Mouse (Mus musculus): ENCODE results near the gene Hpse2. TPM values are rescaled to one million over a fixed set of nuclear protein-coding genes. Genes with fewer than 3 reads are reported as not detected.

The Hpse2 gene
- total RNA-seq, 2 experiments from 2014 or later: 0.09 TPM; not detected in 1

DNA sequence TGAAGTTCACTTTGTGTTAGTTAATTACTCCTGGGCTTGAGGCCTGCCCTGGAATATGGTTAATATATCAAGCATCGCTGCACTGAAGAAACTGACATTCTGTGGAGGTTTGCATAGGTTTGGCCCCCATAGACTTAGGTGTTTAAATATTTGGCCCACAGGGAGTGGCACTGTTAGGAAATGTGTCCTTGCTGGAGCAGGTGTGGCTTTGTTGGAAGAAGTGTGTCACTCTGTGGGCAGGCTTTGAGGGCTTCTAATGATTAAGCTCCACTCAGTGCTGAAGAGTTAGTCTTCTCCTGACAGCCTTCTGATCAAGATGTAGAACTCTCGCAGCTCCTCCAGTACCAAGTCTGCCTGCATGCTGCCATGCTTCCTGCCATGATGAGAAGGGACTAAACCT, 555.9 kb downstream of the Hpse2 start:
- DNase-seq (ENCODE audit: extremely low spot score in 1 of 2, low spot score in 2 of 2): no peak

DNA sequence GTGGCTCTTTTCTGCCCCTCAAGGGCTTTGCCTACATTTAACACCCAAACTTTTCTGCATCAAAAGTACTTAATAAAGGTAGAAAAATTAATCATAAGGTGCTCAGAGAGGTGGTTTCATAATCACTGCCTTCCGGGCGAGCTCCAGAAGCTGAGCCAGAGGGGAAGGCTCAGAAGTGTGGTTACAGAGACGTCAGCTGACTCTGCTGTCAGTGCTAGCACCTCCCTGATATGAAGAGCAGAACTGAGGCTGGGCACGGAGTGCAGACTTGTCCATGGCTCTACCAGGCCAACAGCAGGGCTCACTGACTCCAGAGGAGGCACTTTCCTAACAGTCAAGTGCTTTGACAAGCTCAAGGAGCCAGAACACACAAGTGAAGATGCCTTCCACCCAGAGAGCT, 559.0 kb downstream of the Hpse2 start:
- no peak for TF ChIP-seq CTCF (IDR thresholded peaks at IDR 0.05)
- intact Hi-C loops (cut with DNase I): no loop called here
- no peak for DNase-seq (ENCODE audit: extremely low spot score in 1 of 2, low spot score in 2 of 2)
- no peak overlapping the region for H3K27ac ChIP-seq
- no peak overlapping the region for H3K4me3 ChIP-seq

More for the DNA sequence above, 555.9 kb downstream of the Hpse2 start:
- Histone ChIP-seq H3K27ac (no peak overlapping the region), H3K4me3 (no peak overlapping the region)
- intact Hi-C loops (cut with DNase I): no loop called here
- TF ChIP-seq CTCF (IDR thresholded peaks at IDR 0.05): no peak

DNA sequence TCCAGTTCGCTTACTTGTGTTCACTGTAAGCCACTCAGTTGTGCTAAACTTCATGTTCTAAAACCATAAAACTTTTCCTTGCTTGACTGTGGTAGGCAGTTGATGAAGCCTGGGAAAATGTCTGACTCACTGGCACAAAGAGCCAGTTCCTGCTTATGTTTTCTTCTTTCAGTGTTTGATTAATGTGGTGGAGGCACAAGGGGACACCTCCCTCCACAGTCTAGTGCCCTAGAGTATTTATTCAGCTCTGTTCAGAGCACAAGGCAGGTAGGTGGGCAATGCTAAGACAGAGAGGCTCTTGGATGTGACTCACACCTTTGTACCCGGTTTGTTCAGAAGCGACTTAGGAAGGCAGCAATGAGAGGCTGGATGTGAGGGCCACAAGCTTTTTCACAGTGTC, 560.3 kb downstream of the Hpse2 start:
- TF ChIP-seq CTCF (IDR thresholded peaks at IDR 0.05): no peak
- intact Hi-C loops (cut with DNase I): no loop called here
- H3K27ac ChIP-seq: no peak overlapping the region
- no peak overlapping the region for H3K4me3 ChIP-seq
- no peak for DNase-seq (ENCODE audit: extremely low spot score in 1 of 2, low spot score in 2 of 2)

DNA sequence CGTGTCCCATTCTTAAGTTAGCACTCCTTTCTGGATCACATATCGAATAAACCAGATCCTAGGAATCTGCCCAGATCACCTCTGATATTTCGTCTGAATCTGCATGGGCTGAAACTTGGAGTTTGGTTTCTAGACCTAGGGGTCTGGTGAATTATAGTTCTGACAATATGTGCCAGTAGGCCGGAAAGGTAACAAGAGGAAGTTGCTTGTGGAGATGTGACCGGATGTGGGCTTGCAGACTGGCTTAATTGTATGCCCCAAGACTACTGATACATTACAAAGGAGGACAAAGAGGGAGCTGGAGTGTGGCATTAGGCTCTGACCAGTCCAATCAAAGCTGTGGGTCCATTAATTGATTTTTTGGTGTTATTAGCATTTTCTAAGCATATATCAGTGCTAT, 568.0 kb downstream of the Hpse2 start:
- H3K4me3 ChIP-seq: no peak overlapping the region
- no peak for TF ChIP-seq CTCF (IDR thresholded peaks at IDR 0.05)
- H3K27ac ChIP-seq: no peak overlapping the region
- DNase-seq (ENCODE audit: extremely low spot score in 1 of 2, low spot score in 2 of 2): no peak
- intact Hi-C loops (cut with DNase I): no loop called here

DNA sequence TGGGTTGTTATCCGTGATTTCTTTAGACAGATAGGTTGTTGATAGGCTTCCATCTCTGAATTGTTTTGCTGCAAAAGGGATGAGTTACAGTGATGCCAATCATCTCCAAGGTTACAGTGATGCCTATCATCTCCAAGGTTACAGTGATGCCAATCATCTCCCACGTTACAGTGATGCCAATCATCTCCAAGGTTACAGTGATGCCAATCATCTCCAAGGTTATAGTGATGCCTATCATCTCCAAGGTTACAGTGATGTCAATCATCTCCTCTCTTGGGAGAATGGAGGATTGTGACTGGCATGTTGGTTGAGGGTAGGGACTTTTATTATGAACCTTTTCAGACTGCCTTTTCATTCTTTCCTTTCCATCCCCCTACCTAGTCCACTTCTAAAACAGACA, 570.4 kb downstream of the Hpse2 start:
- TF ChIP-seq CTCF (IDR thresholded peaks at IDR 0.05): no peak
- no peak overlapping the region for H3K4me3 ChIP-seq
- no peak overlapping the region for H3K27ac ChIP-seq
- DNase-seq (ENCODE audit: extremely low spot score in 1 of 2, low spot score in 2 of 2): no peak
- intact Hi-C loops (cut with DNase I): no loop called here

DNA sequence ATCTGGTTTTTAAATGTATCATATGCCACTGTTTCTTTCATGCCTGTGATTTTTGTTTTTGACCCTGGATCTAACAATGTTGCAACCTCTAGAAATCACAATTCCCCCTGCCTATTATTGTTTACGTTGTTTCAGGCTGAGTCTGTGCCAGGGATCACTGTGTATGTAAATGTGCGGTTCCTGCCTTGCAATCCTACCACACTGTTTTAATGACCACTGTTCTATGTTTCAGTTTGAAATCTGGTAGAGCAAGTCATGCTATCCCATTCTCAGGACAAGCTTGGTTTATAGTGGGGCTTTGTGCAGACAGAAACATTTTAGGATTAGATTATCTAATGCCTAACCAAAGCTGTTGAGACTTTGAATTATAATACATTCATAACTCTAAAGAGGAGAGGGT, 571.9 kb downstream of the Hpse2 start:
- intact Hi-C loops (cut with DNase I): no loop called here

DNA sequence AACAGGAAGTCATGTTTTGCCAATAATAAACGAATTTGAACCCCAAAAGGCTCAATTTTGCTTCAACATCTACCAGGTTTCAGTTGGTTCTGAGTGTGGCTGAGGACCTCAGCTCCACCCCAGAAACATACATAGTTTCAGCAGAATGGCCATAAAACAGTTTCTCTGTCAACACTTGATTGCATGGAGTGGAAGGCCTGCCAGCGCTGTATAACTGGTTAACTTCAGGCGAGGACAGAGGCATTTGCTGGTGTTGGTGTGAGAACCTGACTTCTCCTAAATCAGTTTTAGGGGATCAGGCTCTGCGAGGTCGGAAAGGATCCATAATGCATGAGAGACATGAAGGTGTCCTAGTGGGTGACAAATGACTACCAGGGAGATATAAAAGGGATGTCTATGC, 578.0 kb downstream of the Hpse2 start:
- no peak for TF ChIP-seq CTCF (IDR thresholded peaks at IDR 0.05)
- intact Hi-C loops (cut with DNase I): no loop called here
- Histone ChIP-seq H3K27ac (no peak overlapping the region), H3K4me3 (no peak overlapping the region)
- DNase-seq (ENCODE audit: extremely low spot score in 1 of 2, low spot score in 2 of 2): no peak

More for the DNA sequence above, 571.9 kb downstream of the Hpse2 start:
- TF ChIP-seq CTCF (IDR thresholded peaks at IDR 0.05): no peak
- DNase-seq (ENCODE audit: extremely low spot score in 1 of 2, low spot score in 2 of 2): no peak
- Histone ChIP-seq H3K4me3 (no peak overlapping the region), H3K27ac (no peak overlapping the region)

DNA sequence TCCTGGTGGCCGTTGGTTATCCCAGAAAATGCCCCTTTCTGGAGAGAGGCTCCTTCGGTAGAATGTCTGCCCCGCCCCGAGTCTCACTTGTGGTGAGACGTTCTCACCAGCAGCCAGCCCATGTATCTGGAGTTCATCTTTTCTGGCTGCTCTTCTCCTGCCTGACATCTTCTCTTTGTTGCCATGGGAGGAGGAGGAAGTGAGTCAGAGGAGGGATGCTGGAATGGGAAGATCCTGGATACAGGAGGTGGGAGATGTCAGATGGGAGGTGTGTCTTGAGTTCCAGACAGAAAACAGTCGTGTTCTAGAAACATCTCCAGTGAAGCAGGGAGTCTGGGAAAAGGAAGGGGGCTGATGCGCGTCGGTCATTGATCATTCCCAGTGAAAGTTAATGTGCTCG, 578.7 kb downstream of the Hpse2 start:
- DNase-seq (ENCODE audit: extremely low spot score in 1 of 2, low spot score in 2 of 2): no peak
- no peak overlapping the region for H3K27ac ChIP-seq
- H3K4me3 ChIP-seq: no peak overlapping the region
- intact Hi-C loops (cut with DNase I): no loop called here
- TF ChIP-seq CTCF (IDR thresholded peaks at IDR 0.05): no peak

DNA sequence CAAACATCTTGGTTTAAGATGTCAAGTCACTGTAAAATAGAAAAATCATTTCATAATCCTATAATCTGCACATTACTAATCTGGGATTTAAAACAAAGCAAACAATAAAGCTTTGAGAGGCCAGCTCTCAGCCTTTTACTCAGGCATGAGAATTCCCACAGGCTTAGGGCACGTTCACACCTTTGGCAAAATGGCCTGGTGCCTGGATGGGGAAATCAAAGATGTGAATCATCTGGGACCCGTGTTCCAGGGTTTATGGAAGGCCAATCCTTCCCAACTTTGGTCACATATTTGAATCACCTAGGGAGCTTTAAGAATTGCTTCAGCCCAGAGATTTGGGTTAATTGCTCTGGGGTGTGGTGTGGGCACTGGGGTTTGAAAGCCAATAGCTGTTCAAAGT, 590.3 kb downstream of the Hpse2 start:
- intact Hi-C loops (cut with DNase I): loop anchor here (5.0 kb wide), 1 partner anchor 679 kb away; no protein-coding TSS in a partner anchor
- no peak overlapping the region for H3K27ac ChIP-seq
- no peak for TF ChIP-seq CTCF (IDR thresholded peaks at IDR 0.05)
- no peak overlapping the region for H3K4me3 ChIP-seq
- DNase-seq (ENCODE audit: extremely low spot score in 1 of 2, low spot score in 2 of 2): no peak

DNA sequence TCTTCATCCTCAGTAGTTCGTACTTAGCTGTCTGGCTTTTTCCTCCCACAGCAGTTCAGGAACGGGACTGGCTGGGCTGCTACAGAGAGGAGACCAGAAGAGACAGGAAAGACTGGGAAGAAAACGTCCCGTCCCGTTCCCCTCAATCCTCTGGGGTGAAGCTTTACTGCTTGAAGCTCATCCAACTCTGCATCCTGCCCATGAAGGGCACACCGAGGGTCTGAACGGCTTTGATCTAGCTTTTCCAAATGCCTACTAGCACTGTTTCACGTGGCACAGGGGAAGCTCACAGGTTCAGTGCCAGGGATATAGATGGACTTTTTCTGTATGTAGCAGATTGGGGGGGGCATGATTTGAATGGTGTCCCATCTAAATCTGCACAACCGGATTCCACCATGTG, 592.4 kb downstream of the Hpse2 start:
- H3K4me3 ChIP-seq: peak overlapping the region; percentile 51
- TF ChIP-seq CTCF (IDR thresholded peaks at IDR 0.05): no peak

DNA sequence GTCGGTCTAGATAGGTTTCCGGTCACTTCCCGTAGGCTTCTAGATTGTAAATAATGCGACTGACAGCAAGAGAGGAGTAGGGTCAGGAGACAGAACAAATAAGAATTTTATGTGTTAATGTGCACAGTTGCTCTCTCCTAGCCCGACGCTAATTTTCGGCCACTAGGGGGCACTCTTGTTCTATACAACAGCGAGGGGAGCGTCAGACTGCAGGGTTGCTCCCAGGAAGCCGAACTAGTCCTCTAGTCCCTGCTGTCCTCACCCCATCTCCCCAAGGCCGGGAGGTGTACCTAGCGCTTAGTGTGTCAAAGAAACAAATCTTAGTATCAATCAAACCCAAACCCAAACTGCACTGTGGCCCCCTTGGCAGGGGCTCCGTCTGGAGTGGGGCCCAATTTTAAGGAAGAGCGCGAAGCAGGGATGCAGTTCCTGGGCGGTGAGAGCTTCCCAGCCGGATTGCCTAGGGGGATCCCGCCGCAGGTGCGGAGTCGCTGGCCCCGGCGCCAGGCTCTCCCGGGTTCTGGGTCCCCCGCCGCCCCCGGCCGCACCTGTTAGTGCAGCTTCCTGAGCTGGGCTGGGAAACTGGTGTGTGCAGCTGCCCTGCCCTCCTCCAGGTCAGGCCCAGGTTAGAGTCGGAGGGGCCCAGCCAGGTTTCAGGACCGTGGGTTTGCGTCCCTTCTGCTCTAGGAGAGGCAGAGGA, 593.1 kb downstream of the Hpse2 start:
- intact Hi-C loops (cut with DNase I): loop anchor here (1.0 to 5.0 kb wide), 4 partner anchors 232 to 682 kb away; no protein-coding TSS in a partner anchor
- peak overlapping the region; percentile 51 for H3K4me3 ChIP-seq
- DNase-seq (ENCODE audit: extremely low spot score in 1 of 2, low spot score in 2 of 2): peak; percentile 86 to 93
- H3K27ac ChIP-seq: no peak overlapping the region
- peak; percentile 88 for TF ChIP-seq CTCF (IDR thresholded peaks at IDR 0.05)

More for the DNA sequence above, 592.4 kb downstream of the Hpse2 start:
- no peak for DNase-seq (ENCODE audit: extremely low spot score in 1 of 2, low spot score in 2 of 2)
- no peak overlapping the region for H3K27ac ChIP-seq
- intact Hi-C loops (cut with DNase I): loop anchor here (1.0 to 5.0 kb wide), 4 partner anchors 231 to 682 kb away; no protein-coding TSS in a partner anchor

DNA sequence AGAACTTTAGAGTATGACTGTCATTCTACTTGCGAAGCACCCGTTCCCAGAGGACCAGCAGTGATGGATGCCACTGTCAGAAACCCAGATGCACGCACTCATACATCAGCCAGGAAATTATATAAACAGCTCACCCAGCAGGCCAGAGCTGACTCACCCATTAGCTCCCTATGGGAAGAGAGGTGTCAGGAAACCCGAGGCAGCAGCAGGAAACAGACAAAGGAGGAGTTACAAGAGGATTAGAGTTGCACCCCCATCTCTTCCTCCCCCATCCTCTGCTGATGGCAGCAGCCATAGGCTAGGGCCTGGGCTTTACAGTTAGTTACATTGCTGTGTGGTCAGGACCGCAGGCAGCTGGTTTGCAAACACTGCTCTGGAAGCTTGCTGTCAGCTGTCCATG, 599.8 kb downstream of the Hpse2 start:
- TF ChIP-seq CTCF (IDR thresholded peaks at IDR 0.05): no peak
- H3K27ac ChIP-seq: no peak overlapping the region
- intact Hi-C loops (cut with DNase I): no loop called here
- no peak overlapping the region for H3K4me3 ChIP-seq
- no peak for DNase-seq (ENCODE audit: extremely low spot score in 1 of 2, low spot score in 2 of 2)

Data from left cerebral cortex, adult 2 months (tissue).